Mouse (Mus musculus) c-Kit-positive CD71-negative TER-119-negative erythroid progenitor cells, embryonic 14.5 days (primary cell): ENCODE results near the gene Fus.
"Not testable (repeated sequence)": the region's sequence is repeated elsewhere in the genome, so short reads cannot be mapped to it uniquely, and the experiment has no call there.

Experiments used
- DNase-seq: peaks from one replicate; pipeline ENCODE4 v3.0.0-alpha.2; 2013; ENCODE audit warnings: low read depth

The Fus gene

DNA sequence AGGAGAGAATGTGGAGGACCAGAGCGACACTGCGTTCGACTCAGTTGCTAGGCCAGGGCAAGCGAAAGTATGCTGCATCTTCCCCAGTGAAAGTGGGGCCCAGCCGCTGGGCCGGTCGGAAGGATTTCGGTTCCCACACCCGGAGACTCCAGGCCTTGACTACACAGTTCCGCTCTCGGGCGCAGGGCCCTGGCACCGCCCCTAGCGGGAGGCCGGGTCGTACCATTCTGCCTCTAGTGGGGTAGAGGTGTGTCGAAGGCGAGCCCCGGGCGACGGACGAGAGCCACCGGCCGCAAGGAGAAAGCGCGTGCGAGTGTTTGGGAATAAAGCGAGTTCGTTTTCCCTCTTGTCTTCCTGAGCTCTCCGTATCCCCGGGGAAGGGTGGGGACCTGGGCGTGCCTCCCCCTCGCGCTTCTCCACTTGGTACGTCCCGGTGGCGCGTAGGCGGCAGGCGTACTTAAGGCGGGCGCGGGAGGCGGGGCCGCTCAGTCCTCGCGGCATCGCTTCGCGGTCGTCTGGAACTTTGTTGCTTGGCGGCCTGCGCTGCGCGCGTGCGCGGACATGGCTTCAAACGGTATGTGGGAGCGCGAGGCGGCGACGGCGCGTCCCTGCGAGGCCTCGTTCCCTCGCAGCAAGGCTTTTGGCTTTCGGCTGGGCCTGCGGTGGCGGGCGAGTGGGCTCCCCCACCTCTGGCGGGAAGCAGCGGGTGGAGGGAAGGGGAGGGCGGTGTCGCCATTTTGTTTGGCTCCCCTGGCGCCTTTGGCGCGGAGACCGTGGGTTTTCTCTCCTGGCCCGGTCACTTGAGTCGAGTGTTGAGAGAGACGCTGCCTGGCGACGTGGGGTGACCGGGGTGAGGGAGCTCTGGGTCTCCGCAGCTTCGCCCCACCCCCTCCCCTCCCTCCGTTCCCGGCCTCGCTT lies at the start of gene Fus:
TSS of gene Fus (plus strand) at position 454 of the 918 bp plus-strand sequence.
- peak; percentile 87 for DNase-seq

DNA sequence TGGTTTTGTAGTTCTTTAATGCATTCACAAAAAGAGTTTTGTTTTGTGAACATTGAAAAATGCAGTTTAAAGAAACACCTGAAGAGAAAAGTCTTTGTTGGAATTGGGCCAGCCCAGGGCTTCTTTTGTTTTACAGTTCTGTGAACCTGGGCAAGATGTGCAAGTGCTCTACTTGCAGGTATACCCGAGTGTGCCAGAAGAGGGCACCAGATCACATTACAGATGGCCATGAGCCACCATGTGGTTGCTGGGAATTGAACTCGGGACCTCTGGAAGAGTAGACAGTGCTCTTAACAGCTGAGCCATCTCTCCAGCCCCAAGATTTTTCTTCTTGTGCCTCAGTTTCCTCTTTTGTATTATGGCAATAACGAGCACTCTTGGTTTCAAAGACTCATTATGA lies 49.1 kb upstream of the Fus start:
- no peak for DNase-seq

- DNase-seq = no peak
These were observed 48.0 kb upstream of the Fus start for GRCm38 (mm10) chr7:127919290-127919689.

DNA sequence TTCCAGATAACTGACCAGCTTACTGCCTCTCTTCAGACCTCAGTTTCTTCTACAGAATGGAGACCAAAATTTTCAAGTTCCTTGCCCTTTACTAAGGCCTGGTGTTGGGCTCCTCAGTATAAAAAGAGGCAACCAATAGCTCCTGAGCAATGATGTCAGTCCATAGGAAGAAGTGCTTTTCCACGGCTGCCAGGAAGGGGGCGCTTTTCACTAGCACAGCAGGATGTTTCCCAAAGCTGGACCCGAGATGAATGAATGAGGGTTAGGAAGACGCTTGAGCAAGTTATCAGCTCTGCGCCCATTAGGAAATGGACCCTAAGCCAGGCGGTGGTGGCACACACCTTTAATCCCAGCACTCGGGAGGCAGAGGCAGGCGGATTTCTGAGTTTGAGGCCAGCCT lies 45.7 kb upstream of the Fus start:
- DNase-seq = no peak

DNA sequence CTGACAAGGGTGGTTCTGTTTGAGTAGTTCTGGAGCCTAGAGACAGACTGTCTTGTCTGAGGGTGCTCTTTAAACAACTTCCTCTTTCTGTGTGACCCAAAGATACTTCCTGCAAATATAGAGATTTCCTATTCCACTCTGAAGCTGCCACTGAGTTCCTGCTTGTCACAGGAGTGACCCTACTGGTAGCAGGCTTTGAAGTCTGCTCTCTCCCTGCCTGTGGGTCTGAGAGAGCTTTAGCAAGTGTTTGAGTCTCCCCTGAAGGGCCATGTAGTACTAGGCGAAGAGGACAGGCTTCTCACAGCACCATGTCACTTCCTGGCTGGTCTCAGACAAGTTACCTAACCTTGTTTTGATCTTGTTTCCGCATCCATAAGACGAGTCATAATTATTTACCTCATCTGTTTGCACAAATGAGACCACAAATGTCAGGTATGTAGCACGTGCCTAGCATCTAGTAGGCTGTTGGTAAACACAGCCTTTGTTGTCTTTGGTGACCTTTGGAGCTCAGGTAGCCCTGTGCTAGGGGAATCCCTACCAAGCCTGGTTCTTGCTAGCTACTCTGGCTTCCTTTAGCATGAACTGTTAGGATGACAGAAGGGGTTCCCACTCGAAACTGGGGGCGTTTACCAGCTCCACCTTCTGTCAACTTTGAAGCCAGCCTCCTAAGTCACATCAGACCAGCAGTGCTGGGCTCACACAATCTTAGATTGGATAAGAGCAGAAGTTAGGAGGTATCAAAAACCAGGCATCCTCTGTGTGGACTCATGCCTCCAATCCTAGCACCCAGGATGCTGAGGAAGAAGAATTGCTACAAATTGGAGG lies 44.6 kb upstream of the Fus start:
- no peak for DNase-seq

- no peak for DNase-seq
These were observed 43.5 kb upstream of the Fus start for GRCm38 (mm10) chr7:127923714-127924113.

GRCm38 (mm10) chr7:127925252-127925651 lies 42.0 kb upstream of the Fus start:
- no peak for DNase-seq

- no peak for DNase-seq
These were observed 41.2 kb upstream of the Fus start for GRCm38 (mm10) chr7:127926066-127926465.

DNA sequence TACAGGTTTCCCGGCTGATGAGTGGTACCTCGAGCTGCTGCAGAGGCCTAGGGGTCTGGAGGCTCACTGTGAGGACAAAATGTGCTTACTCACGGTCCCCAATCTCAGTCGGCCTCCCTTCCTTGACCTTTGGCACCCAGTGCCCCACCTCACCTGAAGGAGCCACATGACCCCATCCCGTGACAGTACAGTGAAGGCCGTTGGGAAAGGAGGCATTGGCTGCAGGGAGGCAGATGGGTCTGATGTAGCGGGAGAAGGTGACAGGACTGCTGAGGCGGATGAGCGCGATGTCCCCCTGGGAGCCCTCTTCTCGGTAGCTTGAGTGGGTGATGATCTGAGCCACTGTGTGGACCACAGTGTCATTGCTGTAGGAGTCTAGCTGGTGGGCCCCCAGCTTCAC lies 40.4 kb upstream of the Fus start:
- no peak for DNase-seq

DNA sequence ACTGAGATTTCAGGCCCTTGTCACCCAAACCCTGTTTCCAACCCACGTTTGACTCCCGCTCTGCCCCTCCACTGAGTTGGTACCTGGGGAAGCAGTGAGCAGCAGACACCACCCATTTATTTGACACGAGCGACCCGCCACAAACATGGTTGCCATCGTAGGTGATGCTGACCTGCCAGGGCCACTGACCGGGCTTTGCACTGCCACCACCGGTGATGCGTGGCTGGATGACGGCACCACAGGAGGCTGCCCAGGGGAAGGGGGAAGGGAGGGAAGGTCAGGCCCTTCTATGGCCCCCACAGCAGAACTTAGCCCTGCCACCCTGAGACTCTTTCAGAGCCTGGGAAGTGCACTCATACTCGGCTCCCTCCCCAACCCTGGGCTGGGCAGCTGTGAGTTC lies 39.5 kb upstream of the Fus start:
- no peak for DNase-seq

GRCm38 (mm10) chr7:127928596-127928995 lies 38.7 kb upstream of the Fus start:
- DNase-seq = no peak

GRCm38 (mm10) chr7:127929923-127930322 lies 37.3 kb upstream of the Fus start, which contains the start of gene Prss8:
TSS of gene Prss8 (minus strand) at chr7:127930104.
- no peak for DNase-seq

- DNase-seq = no peak
These were observed 36.6 kb upstream of the Fus start for GRCm38 (mm10) chr7:127930636-127931035.

- no peak for DNase-seq
These were observed 35.7 kb upstream of the Fus start for GRCm38 (mm10) chr7:127931351-127932135.

DNA sequence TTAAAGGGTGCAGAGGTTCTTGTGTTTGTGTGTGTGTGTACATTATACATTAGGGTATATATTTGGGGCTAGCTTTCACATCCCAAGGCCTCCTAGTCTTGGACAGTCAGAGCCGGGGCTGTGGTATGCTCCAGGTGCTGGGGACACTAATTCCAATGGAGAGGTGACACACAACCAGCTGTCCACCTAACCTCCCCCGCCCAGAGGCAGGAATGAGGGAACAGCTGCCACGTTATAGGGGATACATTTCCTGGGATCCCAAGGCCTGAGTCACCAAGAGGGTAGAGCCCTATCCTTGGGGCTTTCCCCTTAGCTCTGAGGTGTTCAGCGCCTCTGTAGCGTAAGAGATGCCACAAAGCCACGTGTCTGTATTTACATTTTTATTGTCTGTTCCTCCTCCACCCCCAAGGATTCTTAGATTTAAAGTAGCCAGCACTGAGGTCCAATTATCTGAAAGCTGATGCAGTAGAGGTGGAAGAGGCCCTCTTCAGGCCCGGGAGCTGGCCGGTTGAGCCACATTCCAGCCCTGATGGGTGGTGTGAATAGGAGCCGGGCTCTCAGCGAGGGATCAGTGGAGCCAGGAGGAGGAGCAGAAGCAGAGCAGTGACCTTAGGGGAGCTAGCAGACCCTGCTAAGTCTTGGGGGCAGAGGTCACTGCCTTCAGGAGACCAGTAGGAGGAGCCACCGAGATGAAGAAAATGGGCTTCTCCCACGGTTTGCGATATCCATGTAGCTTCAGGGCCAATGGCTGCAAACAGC lies 34.8 kb upstream of the Fus start:
- no peak for DNase-seq

DNA sequence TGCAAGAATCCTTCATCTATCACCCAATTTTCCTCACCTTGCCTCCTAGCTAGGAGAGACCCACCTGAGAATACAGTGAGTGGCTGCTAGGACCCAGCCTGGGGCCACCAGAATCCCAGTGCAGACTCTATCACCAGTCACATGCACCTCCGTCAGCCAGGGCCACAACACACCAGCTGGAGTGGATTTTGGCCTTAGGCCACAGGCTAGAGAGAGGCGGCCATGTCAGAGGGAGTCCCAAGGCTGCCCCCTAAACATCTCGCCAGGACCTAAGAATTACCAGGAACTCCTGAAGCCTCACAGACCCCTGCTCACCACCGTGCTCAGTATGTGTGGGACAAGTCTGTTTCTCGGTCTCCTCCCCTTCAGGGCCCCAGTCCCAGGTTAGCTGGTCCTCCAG lies 33.2 kb upstream of the Fus start:
- no peak for DNase-seq

GRCm38 (mm10) chr7:127935028-127935722 lies 32.1 kb upstream of the Fus start:
- DNase-seq = peak; percentile 92

DNA sequence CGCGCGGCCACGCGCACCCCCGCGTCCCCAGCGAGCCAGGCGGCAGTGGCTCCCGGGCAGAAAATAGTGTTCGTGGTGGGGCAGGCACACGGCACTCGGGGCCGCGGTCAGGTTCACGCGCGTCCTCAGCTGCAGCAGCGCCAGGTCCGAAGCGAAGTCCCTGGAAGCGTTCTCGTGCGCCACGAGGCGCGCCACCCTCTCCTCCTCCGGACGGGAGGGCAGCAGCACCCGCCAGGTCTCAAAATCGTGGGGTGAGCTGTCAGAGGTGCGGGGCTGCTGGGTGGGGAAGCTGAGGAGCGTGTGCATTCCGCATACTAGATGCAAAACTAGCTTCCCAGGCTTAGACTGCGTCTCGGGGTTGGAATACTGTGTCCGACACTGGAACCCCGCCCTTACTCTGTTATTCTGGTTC lies 31.5 kb upstream of the Fus start:
- no peak for DNase-seq

GRCm38 (mm10) chr7:127936216-127936884 lies 30.9 kb upstream of the Fus start:
- no peak for DNase-seq

DNA sequence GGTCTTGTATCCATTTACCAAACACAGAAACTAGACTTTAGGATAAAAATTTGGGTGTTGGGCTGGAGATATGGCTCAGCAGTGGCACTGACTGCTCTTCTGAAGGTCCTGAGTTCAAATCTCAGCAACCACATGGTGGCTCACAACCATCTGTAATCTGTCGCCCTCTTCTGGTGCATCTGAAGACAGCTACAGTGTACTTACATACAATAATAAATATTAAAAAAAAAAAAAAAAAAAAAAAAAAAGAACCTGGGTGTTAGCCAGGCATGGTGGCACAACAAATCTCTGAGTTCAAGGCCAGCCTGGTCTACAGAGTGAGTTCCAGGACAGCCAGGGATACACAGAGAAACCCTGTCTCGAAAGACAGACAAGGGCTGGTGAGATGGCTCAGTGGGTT lies 25.2 kb upstream of the Fus start:
- not testable (repeated sequence) for DNase-seq
